Mouse (Mus musculus): ENCODE data around the gene Hgd. TPM values are rescaled to one million over a fixed set of nuclear protein-coding genes. Genes with fewer than 3 reads are reported as not detected.

Gene Hgd
- polyA plus RNA-seq, 1 experiment from 2014 or later: 0.16 TPM

GRCm38 (mm10) chr16:37656796-37657195 is 76.8 kb downstream of the Hgd start:
- Histone ChIP-seq H3K36me3 (replicated peaks) (no peaks in the 10 kb centered on the region), H3K4me1 (peaks cover 23% of the 10 kb centered on the region), H3K9me3 (no peaks in the 10 kb centered on the region), H3K27me3 (replicated peaks; ENCODE audit: low read depth, poor library complexity, severe bottlenecking) (no peaks in the 10 kb centered on the region), H3K4me3 (no peak overlapping the region), H3K27ac (replicated peaks) (no peak overlapping the region)
- 77% methylated on average over 7 of the region's 7 CpGs for WGBS
- DNase-seq (ENCODE audit: low spot score): no peak

- no peak for DNase-seq (ENCODE audit: low spot score)
- Histone ChIP-seq H3K36me3 (replicated peaks) (no peaks in the 10 kb centered on the region), H3K27me3 (replicated peaks; ENCODE audit: low read depth, poor library complexity, severe bottlenecking) (no peaks in the 10 kb centered on the region), H3K4me3 (no peak overlapping the region), H3K27ac (replicated peaks) (no peak overlapping the region), H3K9me3 (no peaks in the 10 kb centered on the region), H3K4me1 (no peaks in the 10 kb centered on the region)
- 83% methylated on average over 9 of the region's 9 CpGs for WGBS
Measured at GRCm38 (mm10) chr16:37663643-37664459, 83.9 kb downstream of the Hgd start.

GRCm38 (mm10) chr16:37665394-37665935 is 85.5 kb downstream of the Hgd start:
- no peak overlapping the region for H3K27ac ChIP-seq (replicated peaks)
- DNase-seq (ENCODE audit: low spot score): peak; percentile 3
- 73% methylated on average over 5 of the region's 5 CpGs for WGBS
- H3K4me1 ChIP-seq: no peaks in the 10 kb centered on the region
- H3K27me3 ChIP-seq (replicated peaks; ENCODE audit: low read depth, poor library complexity, severe bottlenecking): no peaks in the 10 kb centered on the region
- H3K4me3 ChIP-seq: no peak overlapping the region
- no peaks in the 10 kb centered on the region for H3K36me3 ChIP-seq (replicated peaks)
- H3K9me3 ChIP-seq: no peaks in the 10 kb centered on the region

DNA sequence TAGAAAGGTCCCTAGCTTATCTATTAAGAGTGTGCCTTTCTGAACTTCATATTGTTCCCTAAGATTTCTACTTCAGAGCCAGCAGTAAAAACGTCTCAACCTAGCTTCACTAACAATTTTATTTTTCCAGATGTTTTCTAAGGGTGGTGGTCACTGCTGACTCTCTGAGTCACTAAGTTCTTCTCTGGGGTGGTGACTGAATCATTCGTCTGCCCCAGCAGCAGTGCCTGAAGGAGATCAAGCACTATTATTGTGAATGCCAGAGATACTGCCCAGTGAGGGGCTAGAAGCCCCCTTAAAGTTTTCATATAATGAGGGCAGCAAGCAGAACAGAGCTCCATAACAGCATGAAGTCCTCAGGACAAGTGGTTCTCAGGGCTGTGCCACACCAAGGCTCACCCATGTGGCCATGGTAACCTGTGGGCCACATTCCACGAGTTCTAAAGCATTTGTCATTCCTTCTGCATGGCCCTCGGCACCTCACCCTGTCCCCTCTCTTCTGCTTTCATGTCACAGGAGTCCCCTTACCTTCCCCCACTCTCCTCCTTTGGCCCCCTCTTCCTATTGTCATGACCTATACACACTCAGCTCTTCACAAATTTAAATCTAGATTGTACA is 90.8 kb downstream of the Hgd start:
- Histone ChIP-seq H3K4me1 (no peaks in the 10 kb centered on the region), H3K9me3 (peaks cover 4% of the 10 kb centered on the region; the same call in 1 of the 2 replicates), H3K36me3 (replicated peaks) (no peaks in the 10 kb centered on the region), H3K27me3 (replicated peaks; ENCODE audit: low read depth, poor library complexity, severe bottlenecking) (no peaks in the 10 kb centered on the region), H3K4me3 (no peak overlapping the region), H3K27ac (replicated peaks) (no peak overlapping the region)
- DNase-seq (ENCODE audit: low spot score): no peak
- 41% methylated on average over 4 of the region's 4 CpGs for WGBS

- 88% methylated on average over 5 of the region's 5 CpGs for WGBS
- Histone ChIP-seq H3K36me3 (replicated peaks) (no peaks in the 10 kb centered on the region), H3K4me3 (no peak overlapping the region), H3K4me1 (peaks cover 11% of the 10 kb centered on the region), H3K9me3 (peaks cover 4% of the 10 kb centered on the region; the same call in 1 of the 2 replicates), H3K27me3 (replicated peaks; ENCODE audit: low read depth, poor library complexity, severe bottlenecking) (no peaks in the 10 kb centered on the region), H3K27ac (replicated peaks) (no peak overlapping the region)
- DNase-seq (ENCODE audit: low spot score): no peak
Measured at GRCm38 (mm10) chr16:37675326-37675725, 95.4 kb downstream of the Hgd start.

DNA sequence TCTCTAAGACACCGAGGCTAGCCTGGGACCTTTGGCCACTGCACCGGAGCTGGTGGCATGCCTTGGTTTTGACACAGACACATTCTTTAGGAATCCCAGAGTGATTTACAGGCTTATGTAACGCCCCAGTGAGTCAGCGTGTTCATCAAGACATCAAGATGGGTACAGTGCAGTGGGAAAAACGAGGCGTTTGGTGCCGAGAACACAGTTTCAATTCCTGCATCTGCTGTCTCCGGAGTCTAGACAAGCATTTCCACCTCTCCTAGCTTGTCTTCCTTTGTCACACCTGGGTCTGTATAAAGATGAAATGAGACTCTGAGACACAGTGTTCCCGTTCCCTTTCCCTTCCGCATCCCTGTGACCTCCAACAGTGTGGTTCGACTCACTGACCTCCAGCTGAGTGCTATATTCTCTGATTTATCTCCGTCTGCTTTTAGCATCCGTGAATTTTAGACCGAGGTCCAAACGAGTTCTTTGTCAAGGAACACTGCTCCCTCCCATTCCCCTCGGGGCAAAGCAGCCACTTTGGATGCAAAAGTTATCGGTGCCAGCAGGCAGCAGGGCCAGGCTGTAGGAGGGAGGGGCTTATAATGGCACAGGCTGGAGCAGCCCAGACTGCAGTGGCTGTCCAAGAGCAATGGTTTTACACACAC is 96.2 kb downstream of the Hgd start:
- WGBS: 53% methylated on average over 17 of the region's 17 CpGs
- peaks cover 4% of the 10 kb centered on the region; the same call in 1 of the 2 replicates for H3K9me3 ChIP-seq
- no peak overlapping the region for H3K4me3 ChIP-seq
- DNase-seq (ENCODE audit: low spot score): no peak
- H3K27ac ChIP-seq (replicated peaks): no peak overlapping the region; the same call in 1 of the 2 replicates
- H3K36me3 ChIP-seq (replicated peaks): no peaks in the 10 kb centered on the region
- H3K4me1 ChIP-seq: peaks cover 11% of the 10 kb centered on the region
- H3K27me3 ChIP-seq (replicated peaks; ENCODE audit: low read depth, poor library complexity, severe bottlenecking): no peaks in the 10 kb centered on the region

- Histone ChIP-seq H3K36me3 (replicated peaks) (no peaks in the 10 kb centered on the region), H3K27me3 (replicated peaks; ENCODE audit: low read depth, poor library complexity, severe bottlenecking) (no peaks in the 10 kb centered on the region), H3K4me1 (peaks cover 11% of the 10 kb centered on the region), H3K27ac (replicated peaks) (no peak overlapping the region; the same call in 1 of the 2 replicates), H3K9me3 (peaks cover 4% of the 10 kb centered on the region; the same call in 1 of the 2 replicates), H3K4me3 (no peak overlapping the region)
- whole genome bisulfite sequencing: 39% methylated on average over 4 of the region's 4 CpGs
- DNase-seq (ENCODE audit: low spot score): no peak
Measured at GRCm38 (mm10) chr16:37676677-37677072, 96.7 kb downstream of the Hgd start.

GRCm38 (mm10) chr16:37677586-37677985 is 97.6 kb downstream of the Hgd start:
- H3K27ac ChIP-seq (replicated peaks): no peak overlapping the region
- DNase-seq (ENCODE audit: low spot score): no peak
- no peak overlapping the region for H3K4me3 ChIP-seq
- H3K4me1 ChIP-seq: peaks cover 15% of the 10 kb centered on the region
- H3K36me3 ChIP-seq (replicated peaks): no peaks in the 10 kb centered on the region
- peaks cover 4% of the 10 kb centered on the region; the same call in 1 of the 2 replicates for H3K9me3 ChIP-seq
- H3K27me3 ChIP-seq (replicated peaks; ENCODE audit: low read depth, poor library complexity, severe bottlenecking): no peaks in the 10 kb centered on the region
- 80% methylated on average over 8 of the region's 8 CpGs for WGBS

GRCm38 (mm10) chr16:37680216-37680615 is 100.3 kb downstream of the Hgd start:
- no peak overlapping the region for H3K4me3 ChIP-seq
- 66% methylated on average over 2 of the region's 2 CpGs for WGBS
- peaks cover 39% of the 10 kb centered on the region for H3K4me1 ChIP-seq
- H3K9me3 ChIP-seq: no peaks in the 10 kb centered on the region
- DNase-seq (ENCODE audit: low spot score): no peak
- H3K27me3 ChIP-seq (replicated peaks; ENCODE audit: low read depth, poor library complexity, severe bottlenecking): no peaks in the 10 kb centered on the region
- no peak overlapping the region for H3K27ac ChIP-seq (replicated peaks)
- no peaks in the 10 kb centered on the region for H3K36me3 ChIP-seq (replicated peaks)

GRCm38 (mm10) chr16:37680831-37681230 is 100.9 kb downstream of the Hgd start:
- DNase-seq (ENCODE audit: low spot score): no peak
- Histone ChIP-seq H3K4me1 (peaks cover 45% of the 10 kb centered on the region), H3K4me3 (no peak overlapping the region), H3K27me3 (replicated peaks; ENCODE audit: low read depth, poor library complexity, severe bottlenecking) (no peaks in the 10 kb centered on the region), H3K27ac (replicated peaks) (no peak overlapping the region), H3K9me3 (no peaks in the 10 kb centered on the region), H3K36me3 (replicated peaks) (no peaks in the 10 kb centered on the region)
- 85% methylated on average over 8 of the region's 8 CpGs for WGBS

All from embryonic facial prominence, embryonic 10.5 days (tissue).